Mouse (Mus musculus) kidney, adult 2 months (tissue): ENCODE measurements around the gene 1700011L22Rik. TPM values are rescaled to one million over a fixed set of nuclear protein-coding genes. Genes with fewer than 3 reads are reported as not detected.

ENCODE experiments used
- DNase-seq: peaks from one replicate; pipeline ENCODE4 v3.0.0; 2021
- H3K27ac ChIP-seq: fragments of 200-500 bp; 2 replicates; pipeline ENCODE4 v1.5.1; 2012; ENCODE audit warnings: low read depth, low read length, control low read depth, inconsistent platforms; ENCODE audit not compliant: insufficient read depth
- H3K27me3 ChIP-seq: fragments of 200-500 bp; replicated peaks from 2 replicates; pipeline ENCODE4 v1.6.1; 2012; ENCODE audit warnings: mild to moderate bottlenecking, moderate library complexity, low read length, inconsistent platforms; ENCODE audit not compliant: control insufficient read depth, insufficient read depth
- H3K36me3 ChIP-seq: fragments of 200-500 bp; 2 replicates; pipeline ENCODE4 v1.6.1; 2012; ENCODE audit warnings: mild to moderate bottlenecking, moderate library complexity, low read length, inconsistent platforms; ENCODE audit not compliant: control insufficient read depth, insufficient read depth
- H3K4me1 ChIP-seq: fragments of 200-500 bp; 2 replicates; pipeline ENCODE4 v1.6.1; 2011; ENCODE audit warnings: low read length; ENCODE audit not compliant: control insufficient read depth, insufficient read depth
- H3K4me3 ChIP-seq: fragments of 200-500 bp; 2 replicates; pipeline ENCODE4 v1.5.1; 2011; ENCODE audit warnings: mild to moderate bottlenecking, low read depth, low read length, control low read depth; ENCODE audit not compliant: insufficient read depth
- CTCF ChIP-seq: fragments of 200-500 bp; conservative IDR thresholded peaks from 2 replicates; pipeline ENCODE4 v1.5.1; 2011; ENCODE audit warnings: low read depth, mild to moderate bottlenecking, control low read depth, low read length, moderate library complexity, mixed read lengths; ENCODE audit not compliant: insufficient read depth, insufficient read length
- POLR2A ChIP-seq: fragments of 200-500 bp; IDR thresholded peaks from one replicate; pipeline ENCODE4 v1.6.1; 2011; ENCODE audit warnings: low read depth, low read length, control low read depth
- WGBS: fragments of 180-500 bp; shearing (Covaris S2); methylation state at CpG from one replicate; pipeline ENCODE4 v1.1.7; 2018; 5-methylcytosine and 5-hydroxymethylcytosine counted together
- polyA plus RNA-seq: library from polyadenylated mRNA; depleted of rRNA; stranded (reverse); fragments of >200 nt; gene quantifications from 2 replicates; pipeline ENCODE4 v1.2.3, GENCODE M21; 2012

The 1700011L22Rik gene
- polyA plus RNA-seq, 1 experiment = not detected

DNA sequence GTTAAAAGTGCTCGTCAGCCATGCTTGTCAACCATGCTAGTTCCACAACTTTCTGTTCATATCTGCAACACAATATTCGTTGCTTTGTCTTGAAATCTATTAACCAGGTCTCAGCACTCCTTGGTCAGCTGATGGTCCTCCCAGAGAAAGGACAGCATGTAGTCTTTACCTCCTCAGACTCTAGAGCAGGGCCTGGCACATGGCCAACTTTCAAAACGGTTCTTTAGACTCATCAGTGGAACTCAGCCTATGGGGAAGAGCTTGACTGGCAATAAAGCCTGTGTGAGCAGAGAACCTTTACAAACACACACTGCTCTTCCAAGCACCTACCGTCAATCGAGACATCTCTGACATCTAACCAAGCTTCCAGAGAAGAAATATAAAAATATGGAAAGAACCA, 41.2 kb upstream of the 1700011L22Rik start:
- H3K27me3 ChIP-seq = no peaks in the 10 kb centered on the region
- no peak overlapping the region for H3K4me3 ChIP-seq
- H3K36me3 ChIP-seq = no peaks in the 10 kb centered on the region
- H3K27ac ChIP-seq = no peak overlapping the region
- TF ChIP-seq CTCF (no peak), POLR2A (no peak)
- WGBS = 61% methylated on average over 5 of the region's 5 CpGs
- DNase-seq = no peak
- H3K4me1 ChIP-seq = peaks cover 8% of the 10 kb centered on the region; the same call in 1 of the 2 replicates

DNA sequence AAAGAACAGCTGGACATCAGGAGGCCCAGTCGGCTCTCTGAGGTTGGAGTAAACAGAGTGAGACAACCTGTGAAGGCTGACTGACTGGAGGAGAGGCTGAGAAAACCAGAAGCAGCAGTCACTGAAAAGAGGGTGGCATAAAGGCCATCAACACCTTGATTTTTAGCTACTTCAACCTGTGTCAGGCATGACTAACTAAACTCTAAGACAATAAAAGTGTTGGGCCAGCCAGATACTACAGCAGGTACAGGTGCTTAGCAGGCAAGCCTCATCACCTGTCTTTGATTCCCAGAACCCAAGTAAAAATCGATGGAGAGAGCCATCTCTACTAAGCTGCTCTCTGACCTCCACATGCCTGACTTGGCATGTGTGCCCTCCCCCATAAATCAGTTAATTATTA, 40.3 kb upstream of the 1700011L22Rik start:
- Histone ChIP-seq H3K4me3 (no peak overlapping the region), H3K4me1 (peaks cover 8% of the 10 kb centered on the region; the same call in 1 of the 2 replicates), H3K36me3 (no peaks in the 10 kb centered on the region), H3K27me3 (no peaks in the 10 kb centered on the region), H3K27ac (no peak overlapping the region)
- TF ChIP-seq CTCF = no peak
- TF ChIP-seq POLR2A = no peak
- 35% methylated on average over 2 of the region's 2 CpGs for WGBS
- DNase-seq = no peak

DNA sequence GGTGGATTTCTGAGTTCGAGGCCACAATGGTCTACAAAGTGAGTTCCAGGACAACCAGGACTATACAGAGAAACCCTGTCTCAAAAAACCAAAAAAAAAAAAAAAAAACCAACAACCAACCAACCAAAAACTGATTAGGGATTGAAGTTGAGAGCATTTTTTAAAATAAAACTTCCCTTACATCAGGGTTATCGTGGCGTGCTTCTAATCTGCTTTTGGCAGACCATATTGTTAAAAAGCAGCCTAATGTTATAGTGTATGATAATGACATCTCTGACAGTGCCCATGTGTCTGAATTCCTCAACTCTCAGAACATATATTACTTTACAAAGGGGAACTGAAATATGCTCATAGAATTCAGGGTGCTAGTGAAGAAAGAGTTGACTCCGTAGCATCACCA, 39.9 kb upstream of the 1700011L22Rik start:
- WGBS = 98% methylated on average over 4 of the region's 4 CpGs
- TF ChIP-seq POLR2A (no peak), CTCF (no peak)
- Histone ChIP-seq H3K27ac (no peak overlapping the region), H3K4me1 (peaks cover 6% of the 10 kb centered on the region; the same call in 1 of the 2 replicates), H3K36me3 (no peaks in the 10 kb centered on the region), H3K27me3 (no peaks in the 10 kb centered on the region), H3K4me3 (no peak overlapping the region)
- no peak for DNase-seq

DNA sequence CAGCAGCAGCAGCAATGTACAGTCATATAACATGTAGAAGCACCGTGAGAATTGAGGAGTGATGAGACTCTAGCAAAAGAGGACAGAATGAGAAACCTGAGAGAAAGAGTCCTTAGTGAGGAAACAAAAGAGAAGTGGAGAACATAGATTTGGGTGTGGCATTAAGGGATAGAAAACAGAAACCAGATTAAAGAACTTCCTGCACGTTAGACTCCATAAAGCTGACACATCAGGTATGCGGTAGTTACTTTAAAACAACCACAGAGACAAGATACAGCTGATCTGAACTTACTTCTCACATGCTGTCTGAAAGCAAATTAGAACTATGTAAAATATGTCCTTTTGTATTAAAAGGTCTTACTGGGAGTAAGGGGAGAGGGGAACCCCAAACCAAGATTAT, 38.1 kb upstream of the 1700011L22Rik start:
- 84% methylated on average over 3 of the region's 3 CpGs for WGBS
- TF ChIP-seq POLR2A (no peak), CTCF (no peak)
- Histone ChIP-seq H3K4me3 (no peak overlapping the region), H3K4me1 (0 out of 2 replicates have a peak, but pooled peaks cover 4% of the 10 kb centered on the region), H3K27me3 (no peaks in the 10 kb centered on the region), H3K27ac (no peak overlapping the region), H3K36me3 (no peaks in the 10 kb centered on the region)
- DNase-seq = no peak

DNA sequence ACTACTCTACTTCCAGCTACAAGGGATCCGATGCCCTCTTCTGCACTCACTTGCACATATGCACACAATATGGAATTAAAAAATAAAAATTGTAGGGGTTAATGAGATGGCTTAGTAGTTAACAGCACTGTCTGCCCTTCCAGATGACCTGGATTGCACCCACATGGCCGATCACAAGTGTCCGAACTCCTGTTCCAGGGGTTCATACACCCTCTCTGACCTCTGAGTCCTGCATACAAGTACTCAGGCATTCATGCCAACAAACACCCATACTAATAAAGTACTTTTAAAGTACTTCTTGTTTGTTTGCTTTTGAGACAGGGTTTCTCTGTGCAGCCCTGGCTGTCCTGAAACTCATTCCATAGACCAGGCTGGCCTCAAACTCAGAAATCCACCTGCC, 36.3 kb upstream of the 1700011L22Rik start:
- Histone ChIP-seq H3K4me3 (no peak overlapping the region), H3K27ac (no peak overlapping the region), H3K27me3 (no peaks in the 10 kb centered on the region), H3K4me1 (0 out of 2 replicates have a peak, but pooled peaks cover 4% of the 10 kb centered on the region), H3K36me3 (no peaks in the 10 kb centered on the region)
- peak; percentile 11 for DNase-seq
- 71% methylated on average over 3 of the region's 3 CpGs for WGBS
- TF ChIP-seq POLR2A (no peak), CTCF (no peak)

DNA sequence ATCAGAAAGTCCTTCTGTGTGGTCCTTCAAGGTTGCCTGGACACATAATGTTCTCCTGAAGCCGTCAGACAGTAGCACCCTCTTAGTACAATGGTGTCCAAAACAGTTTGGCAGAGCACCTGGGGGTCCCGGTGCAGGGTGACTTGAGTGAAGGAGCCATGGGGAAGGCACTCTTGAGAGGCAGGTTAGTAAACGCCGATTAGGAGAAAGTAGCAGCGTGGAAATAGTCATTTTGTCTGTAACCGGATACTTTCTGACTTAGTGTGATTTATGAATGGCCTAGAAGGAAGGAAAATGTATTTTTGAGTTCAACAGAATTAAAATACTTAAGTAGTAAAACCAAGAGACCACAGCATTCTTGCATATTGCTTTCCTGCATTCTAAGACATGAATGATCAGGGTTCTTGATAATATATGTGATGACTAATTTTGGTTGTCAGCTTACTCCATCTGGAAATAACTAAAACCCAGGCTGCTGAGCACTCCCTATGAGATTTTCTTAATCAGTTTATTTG, 33.1 kb upstream of the 1700011L22Rik start:
- TF ChIP-seq POLR2A (no peak), CTCF (no peak)
- WGBS = 46% methylated on average over 6 of the region's 6 CpGs
- H3K4me1 ChIP-seq = no peaks in the 10 kb centered on the region

DNA sequence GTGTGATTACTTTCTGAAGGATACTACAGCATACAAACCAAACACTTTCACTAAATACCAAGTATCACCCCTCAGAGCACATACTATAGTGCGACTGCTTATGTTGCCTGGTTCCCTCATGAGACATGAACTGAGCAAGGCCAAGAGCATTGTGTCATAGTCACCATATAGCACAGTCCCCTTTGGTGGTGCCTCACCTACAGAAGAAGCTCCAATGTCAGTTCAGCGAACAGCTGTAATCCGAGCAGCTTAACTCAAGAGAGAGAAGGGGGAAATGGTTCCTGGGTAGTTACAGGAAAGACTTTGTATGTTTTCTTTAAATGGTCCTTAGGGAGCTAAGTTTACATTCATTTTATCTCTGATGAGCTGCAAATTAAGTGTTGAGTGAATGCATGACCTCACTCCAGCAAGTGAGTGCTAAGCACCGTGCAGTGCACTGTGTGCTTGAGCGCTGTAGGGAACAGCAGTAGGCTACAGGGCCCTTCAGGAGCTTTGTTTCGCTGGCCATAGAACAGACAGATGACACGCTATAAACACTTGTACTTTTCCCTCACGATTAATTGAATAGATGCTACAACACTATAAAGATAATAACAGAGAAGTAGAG, 29.0 kb upstream of the 1700011L22Rik start:
- H3K27ac ChIP-seq = no peak overlapping the region
- no peak for DNase-seq
- H3K27me3 ChIP-seq = no peaks in the 10 kb centered on the region
- no peak overlapping the region for H3K4me3 ChIP-seq
- H3K4me1 ChIP-seq = no peaks in the 10 kb centered on the region
- TF ChIP-seq POLR2A = no peak
- no peak for TF ChIP-seq CTCF
- 75% methylated on average over 8 of the region's 8 CpGs for WGBS
- no peaks in the 10 kb centered on the region; the same call in 1 of the 2 replicates for H3K36me3 ChIP-seq

More for the DNA sequence above, 33.1 kb upstream of the 1700011L22Rik start:
- Histone ChIP-seq H3K36me3 (no peaks in the 10 kb centered on the region), H3K27ac (no peak overlapping the region), H3K27me3 (no peaks in the 10 kb centered on the region), H3K4me3 (no peak overlapping the region)
- no peak for DNase-seq

DNA sequence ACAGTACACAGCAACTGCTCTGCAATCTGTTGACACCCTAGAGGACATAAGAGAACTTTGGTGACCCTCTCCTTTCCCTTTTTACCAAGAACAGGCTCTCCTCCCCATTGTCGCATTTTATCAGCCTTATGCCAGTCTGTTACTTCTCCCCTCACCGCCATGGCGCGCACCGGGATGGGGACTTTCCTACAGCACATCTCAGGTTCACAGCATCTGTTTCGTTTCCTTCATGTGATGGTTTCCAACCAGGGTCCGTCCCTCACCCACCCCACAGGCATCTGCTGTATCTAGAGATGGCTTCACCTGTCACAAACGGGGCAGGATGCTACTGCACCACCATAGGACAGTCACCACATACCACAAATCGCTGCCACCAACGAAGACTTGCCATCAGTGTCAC, 26.6 kb upstream of the 1700011L22Rik start:
- H3K27me3 ChIP-seq = no peaks in the 10 kb centered on the region
- H3K4me3 ChIP-seq = no peak overlapping the region
- no peaks in the 10 kb centered on the region; the same call in 1 of the 2 replicates for H3K36me3 ChIP-seq
- H3K4me1 ChIP-seq = no peaks in the 10 kb centered on the region
- DNase-seq = no peak
- TF ChIP-seq POLR2A (no peak), CTCF (no peak)
- no peak overlapping the region for H3K27ac ChIP-seq
- 96% methylated on average over 10 of the region's 10 CpGs for WGBS
